Mouse (Mus musculus): ENCODE measurements around the gene Stt3b. TPM values are rescaled to one million over a fixed set of nuclear protein-coding genes. Genes with fewer than 3 reads are reported as not detected.

Stt3b gene
- polyA plus RNA-seq, 1 experiment from 2014 or later, result 116 TPM

GRCm38 (mm10) chr9:115323572-115323971 is 13.4 kb upstream of the Stt3b start:
- Histone ChIP-seq H3K4me3 (ENCODE audit: low read depth, low read length) (no peak overlapping the region), H3K4me2 (ENCODE audit: low read depth, low read length) (no peak overlapping the region), H3K36me3 (ENCODE audit: control insufficient read depth, insufficient read depth, low read length) (no peaks in the 10 kb centered on the region), H3K27ac (replicated peaks; ENCODE audit: low read depth, low read length) (no peak overlapping the region), H3K4me1 (ENCODE audit: control insufficient read depth, insufficient read depth, low read length) (peaks cover 4% of the 10 kb centered on the region; the same call in 1 of the 2 replicates), H3K9ac (ENCODE audit: low read depth, low read length) (no peak overlapping the region), H3K9me3 (ENCODE audit: control insufficient read depth, low read length) (no peaks in the 10 kb centered on the region), H3K27me3 (replicated peaks; ENCODE audit: control insufficient read depth, insufficient read depth, low read length) (no peaks in the 10 kb centered on the region)
- no peak for DNase-seq (ENCODE audit: low spot score)
- no peak for ATAC-seq (ENCODE audit: low read depth)
- 21% methylated on average over 10 of the region's 10 CpGs for WGBS

DNA sequence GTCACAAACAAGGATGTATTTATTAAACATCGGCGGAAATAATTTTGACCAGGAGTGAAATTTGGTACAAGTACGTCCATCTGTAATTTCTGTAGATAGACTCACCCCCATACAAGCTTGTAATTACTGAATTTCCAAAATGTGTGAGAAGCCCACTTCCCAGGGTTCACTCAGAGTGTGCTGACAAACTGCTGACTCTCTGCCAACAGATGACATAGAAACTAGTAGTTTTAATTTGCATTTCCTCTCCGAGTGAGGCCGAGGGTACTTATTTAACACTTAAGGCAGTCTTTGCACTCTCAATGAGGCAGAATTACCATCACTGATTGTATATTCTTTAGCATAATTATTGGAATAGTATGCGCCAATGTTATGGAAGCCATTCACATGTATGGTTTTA is 12.2 kb upstream of the Stt3b start:
- no peak for ATAC-seq (ENCODE audit: low read depth)
- Histone ChIP-seq H3K9ac (ENCODE audit: low read depth, low read length) (no peak overlapping the region), H3K27me3 (replicated peaks; ENCODE audit: control insufficient read depth, insufficient read depth, low read length) (no peaks in the 10 kb centered on the region), H3K36me3 (ENCODE audit: control insufficient read depth, insufficient read depth, low read length) (no peaks in the 10 kb centered on the region), H3K4me3 (ENCODE audit: low read depth, low read length) (no peak overlapping the region), H3K9me3 (ENCODE audit: control insufficient read depth, low read length) (no peaks in the 10 kb centered on the region), H3K4me1 (ENCODE audit: control insufficient read depth, insufficient read depth, low read length) (peaks cover 4% of the 10 kb centered on the region; the same call in 1 of the 2 replicates), H3K27ac (replicated peaks; ENCODE audit: low read depth, low read length) (no peak overlapping the region), H3K4me2 (ENCODE audit: low read depth, low read length) (no peak overlapping the region)
- WGBS, result 87% methylated on average over 6 of the region's 6 CpGs
- no peak for DNase-seq (ENCODE audit: low spot score)

- Histone ChIP-seq H3K9me3 (ENCODE audit: control insufficient read depth, low read length) (0 out of 2 replicates have a peak, but pooled peaks cover 6% of the 10 kb centered on the region), H3K9ac (ENCODE audit: low read depth, low read length) (no peak overlapping the region), H3K4me1 (ENCODE audit: control insufficient read depth, insufficient read depth, low read length) (peaks cover 4% of the 10 kb centered on the region; the same call in 1 of the 2 replicates), H3K27ac (replicated peaks; ENCODE audit: low read depth, low read length) (no peak overlapping the region), H3K36me3 (ENCODE audit: control insufficient read depth, insufficient read depth, low read length) (no peaks in the 10 kb centered on the region), H3K4me2 (ENCODE audit: low read depth, low read length) (no peak overlapping the region), H3K4me3 (ENCODE audit: low read depth, low read length) (no peak overlapping the region), H3K27me3 (replicated peaks; ENCODE audit: control insufficient read depth, insufficient read depth, low read length) (no peaks in the 10 kb centered on the region)
- no peak for DNase-seq (ENCODE audit: low spot score)
- ATAC-seq (ENCODE audit: low read depth), result no peak
- 70% methylated on average over 6 of the region's 6 CpGs for WGBS
These were observed 10.8 kb upstream of the Stt3b start for GRCm38 (mm10) chr9:115321052-115321451.

- Histone ChIP-seq H3K27me3 (replicated peaks; ENCODE audit: control insufficient read depth, insufficient read depth, low read length) (no peaks in the 10 kb centered on the region), H3K9me3 (ENCODE audit: control insufficient read depth, low read length) (0 out of 2 replicates have a peak, but pooled peaks cover 6% of the 10 kb centered on the region), H3K4me1 (ENCODE audit: control insufficient read depth, insufficient read depth, low read length) (peaks cover 4% of the 10 kb centered on the region; the same call in 1 of the 2 replicates), H3K36me3 (ENCODE audit: control insufficient read depth, insufficient read depth, low read length) (no peaks in the 10 kb centered on the region), H3K4me3 (ENCODE audit: low read depth, low read length) (no peak overlapping the region), H3K4me2 (ENCODE audit: low read depth, low read length) (no peak overlapping the region), H3K9ac (ENCODE audit: low read depth, low read length) (no peak overlapping the region), H3K27ac (replicated peaks; ENCODE audit: low read depth, low read length) (no peak overlapping the region)
- WGBS, result 71% methylated on average over 4 of the region's 4 CpGs
- ATAC-seq (ENCODE audit: low read depth) (no peak), DNase-seq (ENCODE audit: low spot score) (peak; percentile 68)
These were observed 9.9 kb upstream of the Stt3b start for GRCm38 (mm10) chr9:115320156-115320555.

DNA sequence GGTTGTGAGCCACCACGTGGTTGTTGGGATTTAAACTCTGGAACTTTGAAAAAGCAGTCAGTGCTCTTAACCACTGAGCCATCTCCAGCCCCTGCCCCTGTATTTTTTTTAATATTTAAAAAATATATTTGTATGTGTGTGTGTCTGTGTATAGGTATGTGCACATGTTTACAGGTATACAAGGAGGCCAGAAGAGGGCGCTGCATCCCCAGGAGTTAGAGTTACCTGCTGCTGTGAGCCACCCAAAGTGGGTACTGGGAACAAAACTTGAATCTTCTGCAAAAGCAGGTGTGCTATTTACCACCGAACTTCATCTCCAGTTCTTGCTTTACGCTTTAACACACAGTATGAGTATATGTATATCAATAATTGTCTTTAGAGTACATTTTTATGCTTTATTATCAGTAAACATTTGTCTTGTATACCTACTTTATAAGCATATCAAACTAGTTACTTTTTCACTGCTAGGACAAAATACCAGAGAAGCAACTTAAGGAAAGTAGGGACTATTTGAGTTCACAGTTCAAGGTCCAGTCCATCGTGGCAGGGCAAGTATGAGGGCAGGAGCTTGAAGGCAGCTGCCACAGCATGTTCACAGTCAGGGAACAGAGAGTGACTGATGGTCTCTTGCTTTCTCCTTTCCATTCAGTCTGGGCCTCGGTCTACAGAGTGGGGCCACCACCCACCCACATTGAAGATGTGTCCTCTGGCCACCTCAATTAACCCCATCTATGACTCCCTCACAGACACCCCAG is 8.6 kb upstream of the Stt3b start:
- 77% methylated on average over 6 of the region's 6 CpGs for WGBS
- Histone ChIP-seq H3K4me2 (ENCODE audit: low read depth, low read length) (no peak overlapping the region), H3K4me3 (ENCODE audit: low read depth, low read length) (no peak overlapping the region), H3K9ac (ENCODE audit: low read depth, low read length) (no peak overlapping the region), H3K9me3 (ENCODE audit: control insufficient read depth, low read length) (0 out of 2 replicates have a peak, but pooled peaks cover 6% of the 10 kb centered on the region), H3K27me3 (replicated peaks; ENCODE audit: control insufficient read depth, insufficient read depth, low read length) (no peaks in the 10 kb centered on the region), H3K36me3 (ENCODE audit: control insufficient read depth, insufficient read depth, low read length) (no peaks in the 10 kb centered on the region), H3K4me1 (ENCODE audit: control insufficient read depth, insufficient read depth, low read length) (peaks cover 9% of the 10 kb centered on the region; the same call in 1 of the 2 replicates), H3K27ac (replicated peaks; ENCODE audit: low read depth, low read length) (no peak overlapping the region)
- DNase-seq (ENCODE audit: low spot score), result no peak
- ATAC-seq (ENCODE audit: low read depth), result no peak

- 98% methylated on average over 5 of the region's 5 CpGs for WGBS
- no peak overlapping the region for H3K4me2 ChIP-seq (ENCODE audit: low read depth, low read length)
- H3K36me3 ChIP-seq (ENCODE audit: control insufficient read depth, insufficient read depth, low read length), result no peaks in the 10 kb centered on the region
- H3K9me3 ChIP-seq (ENCODE audit: control insufficient read depth, low read length), result 0 out of 2 replicates have a peak, but pooled peaks cover 6% of the 10 kb centered on the region
- H3K4me3 ChIP-seq (ENCODE audit: low read depth, low read length), result no peak overlapping the region
- ATAC-seq (ENCODE audit: low read depth) (no peak), DNase-seq (ENCODE audit: low spot score) (no peak)
- H3K4me1 ChIP-seq (ENCODE audit: control insufficient read depth, insufficient read depth, low read length), result 0 out of 2 replicates have a peak, but pooled peaks cover 5% of the 10 kb centered on the region
- no peaks in the 10 kb centered on the region for H3K27me3 ChIP-seq (replicated peaks; ENCODE audit: control insufficient read depth, insufficient read depth, low read length)
- H3K27ac ChIP-seq (replicated peaks; ENCODE audit: low read depth, low read length), result no peak overlapping the region
- no peak overlapping the region for H3K9ac ChIP-seq (ENCODE audit: low read depth, low read length)
These were observed 6.8 kb upstream of the Stt3b start for GRCm38 (mm10) chr9:115317049-115317448.

DNA sequence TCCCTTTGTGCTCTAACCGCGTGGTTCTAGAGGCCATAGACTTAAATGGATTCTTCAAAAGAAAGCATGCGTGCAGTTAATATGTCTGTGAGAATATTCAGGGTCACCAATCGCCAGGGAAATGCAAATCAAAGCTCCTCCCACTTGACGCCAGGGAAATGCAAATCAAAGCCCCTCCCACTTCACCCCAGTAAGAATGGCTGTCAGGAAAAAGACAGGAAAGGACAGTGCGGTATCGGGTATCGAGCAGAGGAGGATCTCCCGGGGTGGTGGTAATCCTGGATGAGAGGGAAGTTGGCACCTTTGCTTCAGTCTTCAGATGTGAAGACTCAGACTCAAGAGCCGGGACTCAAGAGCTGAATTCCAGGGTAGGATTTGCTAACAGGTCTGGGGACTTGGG is 4.3 kb upstream of the Stt3b start:
- 0 out of 2 replicates have a peak, but pooled peaks cover 6% of the 10 kb centered on the region for H3K9me3 ChIP-seq (ENCODE audit: control insufficient read depth, low read length)
- peak overlapping the region; percentile 20; the same call in 1 of the 2 replicates for H3K4me2 ChIP-seq (ENCODE audit: low read depth, low read length)
- no peaks in the 10 kb centered on the region for H3K36me3 ChIP-seq (ENCODE audit: control insufficient read depth, insufficient read depth, low read length)
- H3K9ac ChIP-seq (ENCODE audit: low read depth, low read length), result no peak overlapping the region
- ATAC-seq (ENCODE audit: low read depth) (no peak), DNase-seq (ENCODE audit: low spot score) (peak; percentile 57)
- WGBS, result 14% methylated on average over 10 of the region's 10 CpGs
- no peak overlapping the region for H3K4me3 ChIP-seq (ENCODE audit: low read depth, low read length)
- H3K4me1 ChIP-seq (ENCODE audit: control insufficient read depth, insufficient read depth, low read length), result 0 out of 2 replicates have a peak, but pooled peaks cover 5% of the 10 kb centered on the region
- H3K27ac ChIP-seq (replicated peaks; ENCODE audit: low read depth, low read length), result no peak overlapping the region
- H3K27me3 ChIP-seq (replicated peaks; ENCODE audit: control insufficient read depth, insufficient read depth, low read length), result no peaks in the 10 kb centered on the region

DNA sequence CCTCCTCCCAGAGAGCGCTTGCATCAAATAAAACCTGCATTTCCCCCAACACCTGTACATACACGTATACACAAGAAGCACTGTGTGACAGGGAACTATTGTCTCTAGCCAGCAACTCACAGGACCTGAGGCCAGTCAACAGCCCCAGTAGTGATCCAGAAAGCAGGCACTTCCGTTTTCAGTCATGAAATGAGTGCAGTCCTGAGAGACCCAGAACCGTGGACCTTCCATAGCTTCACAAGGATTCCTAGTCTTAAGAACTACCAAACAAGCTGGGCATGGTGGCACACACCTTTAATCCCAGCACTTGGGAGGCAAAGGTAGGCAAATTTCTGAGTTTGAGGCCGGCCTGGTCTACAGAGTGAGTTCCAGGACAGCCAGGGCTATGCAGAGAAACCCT is 3.6 kb upstream of the Stt3b start:
- H3K27me3 ChIP-seq (replicated peaks; ENCODE audit: control insufficient read depth, insufficient read depth, low read length), result no peaks in the 10 kb centered on the region
- no peaks in the 10 kb centered on the region for H3K36me3 ChIP-seq (ENCODE audit: control insufficient read depth, insufficient read depth, low read length)
- DNase-seq (ENCODE audit: low spot score) (no peak), ATAC-seq (ENCODE audit: low read depth) (no peak)
- H3K4me3 ChIP-seq (ENCODE audit: low read depth, low read length), result no peak overlapping the region
- 0 out of 2 replicates have a peak, but pooled peaks cover 5% of the 10 kb centered on the region for H3K4me1 ChIP-seq (ENCODE audit: control insufficient read depth, insufficient read depth, low read length)
- H3K27ac ChIP-seq (replicated peaks; ENCODE audit: low read depth, low read length), result no peak overlapping the region
- H3K9ac ChIP-seq (ENCODE audit: low read depth, low read length), result no peak overlapping the region
- 0 out of 2 replicates have a peak, but pooled peaks cover 6% of the 10 kb centered on the region for H3K9me3 ChIP-seq (ENCODE audit: control insufficient read depth, low read length)
- no peak overlapping the region for H3K4me2 ChIP-seq (ENCODE audit: low read depth, low read length)
- WGBS, result 81% methylated on average over 5 of the region's 5 CpGs

GRCm38 (mm10) chr9:115311223-115311520 is 951 bp upstream of the Stt3b start:
- no peak for DNase-seq (ENCODE audit: low spot score)

More at GRCm38 (mm10) chr9:115311223-115311520, 951 bp upstream of the Stt3b start:
- WGBS, result 8% methylated on average over 5 of the region's 5 CpGs
- no peaks in the 10 kb centered on the region for H3K9me3 ChIP-seq (ENCODE audit: control insufficient read depth, low read length)
- H3K4me3 ChIP-seq (ENCODE audit: low read depth, low read length), result peak overlapping the region; percentile 95
- peak overlapping the region; percentile 99 for H3K9ac ChIP-seq (ENCODE audit: low read depth, low read length)
- H3K36me3 ChIP-seq (ENCODE audit: control insufficient read depth, insufficient read depth, low read length), result no peaks in the 10 kb centered on the region
- peak overlapping the region; percentile 93 for H3K27ac ChIP-seq (replicated peaks; ENCODE audit: low read depth, low read length)
- H3K4me2 ChIP-seq (ENCODE audit: low read depth, low read length), result peak overlapping the region; percentile 78
- H3K4me1 ChIP-seq (ENCODE audit: control insufficient read depth, insufficient read depth, low read length), result peaks cover 23% of the 10 kb centered on the region
- ATAC-seq (ENCODE audit: low read depth), result no peak
- no peaks in the 10 kb centered on the region for H3K27me3 ChIP-seq (replicated peaks; ENCODE audit: control insufficient read depth, insufficient read depth, low read length)
